16 mouse cellular contexts compared by ENCODE assay signal in genomic region chr8:115496016-115496415, GRCm38 (mm10).
DNase-seq lines count a peak whose midpoint lies in the region; ATAC-seq lines count a peak whose summit lies in the region.
"Had no signal": no experiment of that assay in that cellular context is flagged by ENCODE, and none has a peak within 500 bp of the region (broad histone marks: within the 10 kb centered on the region; RNA-seq: fewer than 3 reads in every experiment).

No protein-coding gene starts in this region.

- DNase-seq in thymus, postnatal 14 days = peak; percentile 19
- DNase-seq in thymus, postnatal 10 days (ENCODE audit: low spot score in 2 of 2) = no peak
- DNase-seq in induced T-regulatory cell, adult 2 months (ENCODE audit: low read depth) = peak; percentile 42
- no peak for DNase-seq in lung, postnatal 10 days
- no peak for DNase-seq in lung, postnatal 4 days
- DNase-seq in cerebellum, adult 11-12 months = no peak
- DNase-seq: adrenal gland, adult 2 months; adrenal gland, postnatal 25 days; cerebellum, adult 2 months; cerebellum, postnatal 14 days; embryo, embryonic 11 days; gastrocnemius, adult 2 months; gastrocnemius, postnatal 25 days; heart, postnatal 14 days had no signal

- ATAC-seq in CD4-positive, CD25-positive, alpha-beta regulatory T cell, adult 4 months = peak; percentile 60
- ATAC-seq: forebrain, embryonic 14.5 days had no signal

Comparison
In these comparisons a context has a peak if more than half of its experiments do, and no peak if none do; other contexts are left out.
1. DNase-seq: peak in thymus, postnatal 14 days (single experiment) and induced T-regulatory cell, adult 2 months (single experiment); none in thymus, postnatal 10 days (0 of 2), lung, postnatal 10 days (single experiment), lung, postnatal 4 days (0 of 2) and cerebellum, adult 11-12 months (single experiment).